Mouse (Mus musculus): ENCODE measurements around the gene Ift22. TPM values are rescaled to one million over a fixed set of nuclear protein-coding genes. Genes with fewer than 3 reads are reported as not detected.

Ift22 gene
- polyA plus RNA-seq, 1 experiment from 2014 or later = 35.9 TPM

DNA sequence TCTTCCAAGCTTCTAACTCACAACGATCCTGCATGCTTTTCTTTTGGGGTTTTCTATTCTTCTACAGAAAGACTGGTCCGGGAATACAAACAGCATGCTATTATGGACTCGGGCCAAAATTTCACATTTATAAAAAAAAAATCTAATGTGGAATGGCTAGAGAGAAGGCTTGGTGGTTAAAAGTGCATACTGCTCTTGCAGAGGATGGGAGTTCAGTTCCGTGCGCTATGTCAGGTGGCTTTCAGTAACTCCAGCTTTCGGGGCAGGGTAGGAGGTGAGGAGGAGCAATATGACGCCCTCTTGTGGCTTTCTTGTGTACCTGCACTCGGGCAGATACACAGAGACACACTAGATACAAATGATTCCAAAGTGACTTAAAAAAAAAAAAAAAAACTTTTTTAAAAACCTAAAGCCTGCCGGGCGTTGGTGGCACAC lies 12.4 kb upstream of the Ift22 start:
- Histone ChIP-seq H3K27me3 (ENCODE audit: control insufficient read depth, insufficient read depth, low read length) (no peaks in the 10 kb centered on the region), H3K9ac (ENCODE audit: low read length) (no peak overlapping the region), H3K4me2 (ENCODE audit: low read depth, low read length) (no peak overlapping the region), H3K4me1 (ENCODE audit: control insufficient read depth, insufficient read depth, low read length) (peaks cover 6% of the 10 kb centered on the region; the same call in 1 of the 2 replicates), H3K9me3 (replicated peaks; ENCODE audit: control insufficient read depth, low read length) (no peaks in the 10 kb centered on the region), H3K4me3 (ENCODE audit: low read length) (no peak overlapping the region), H3K36me3 (ENCODE audit: control insufficient read depth, insufficient read depth) (no peaks in the 10 kb centered on the region), H3K27ac (ENCODE audit: low read length) (no peak overlapping the region)
- 55% methylated on average over 10 of the region's 10 CpGs for WGBS
- no peak for ATAC-seq (replicated peaks; ENCODE audit: extremely low read depth, insufficient read depth, low FRiP score)

DNA sequence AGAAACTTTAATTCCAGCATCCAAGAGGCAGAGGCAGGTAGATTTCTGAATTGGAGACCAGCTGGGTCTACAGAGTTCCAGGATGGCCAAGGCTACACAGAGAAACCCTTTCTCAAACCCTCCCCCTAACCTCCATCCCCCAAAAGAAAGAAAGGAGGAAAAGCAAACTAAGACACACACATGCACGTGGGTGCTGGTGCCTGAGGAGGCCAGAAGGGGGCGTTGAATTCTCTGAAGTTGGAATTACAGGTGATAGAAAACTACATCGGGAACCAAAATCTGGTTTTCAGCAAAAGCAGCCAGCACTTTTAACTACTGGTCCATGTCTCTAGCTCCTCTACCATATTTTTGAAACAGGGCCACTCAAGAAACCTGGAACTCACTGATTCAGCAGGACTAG lies 3.3 kb upstream of the Ift22 start:
- no peak for ATAC-seq (replicated peaks; ENCODE audit: extremely low read depth, insufficient read depth, low FRiP score)
- WGBS = 60% methylated on average over 3 of the region's 3 CpGs
- Histone ChIP-seq H3K4me1 (ENCODE audit: control insufficient read depth, insufficient read depth, low read length) (peaks cover 15% of the 10 kb centered on the region), H3K36me3 (ENCODE audit: control insufficient read depth, insufficient read depth) (no peaks in the 10 kb centered on the region), H3K27me3 (ENCODE audit: control insufficient read depth, insufficient read depth, low read length) (no peaks in the 10 kb centered on the region), H3K4me2 (ENCODE audit: low read depth, low read length) (no peak overlapping the region), H3K4me3 (ENCODE audit: low read length) (no peak overlapping the region), H3K9me3 (replicated peaks; ENCODE audit: control insufficient read depth, low read length) (0 out of 2 replicates have a peak, but pooled peaks cover 2% of the 10 kb centered on the region), H3K9ac (ENCODE audit: low read length) (no peak overlapping the region), H3K27ac (ENCODE audit: low read length) (no peak overlapping the region)

DNA sequence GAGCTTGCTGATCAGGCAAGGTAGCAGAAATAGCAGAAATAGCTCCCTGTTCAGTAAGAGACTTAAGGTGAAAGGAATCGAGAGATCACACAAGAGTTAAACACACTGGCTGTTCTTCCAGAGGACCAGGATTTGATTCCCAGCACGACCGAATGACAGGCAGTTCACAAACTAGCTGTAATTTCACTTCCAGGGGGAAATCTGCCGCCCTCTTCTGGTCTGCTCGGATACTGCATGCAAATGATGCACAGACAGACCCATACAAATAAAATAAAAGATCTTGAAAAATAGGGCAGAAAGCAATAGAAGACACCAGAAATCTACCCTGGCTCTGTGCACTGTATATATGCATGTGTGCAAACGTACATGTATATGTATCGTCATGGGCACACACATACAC lies 2.3 kb upstream of the Ift22 start:
- Histone ChIP-seq H3K36me3 (ENCODE audit: control insufficient read depth, insufficient read depth) (no peaks in the 10 kb centered on the region), H3K4me3 (ENCODE audit: low read length) (no peak overlapping the region), H3K27ac (ENCODE audit: low read length) (no peak overlapping the region), H3K9ac (ENCODE audit: low read length) (no peak overlapping the region), H3K4me2 (ENCODE audit: low read depth, low read length) (no peak overlapping the region), H3K9me3 (replicated peaks; ENCODE audit: control insufficient read depth, low read length) (0 out of 2 replicates have a peak, but pooled peaks cover 2% of the 10 kb centered on the region), H3K27me3 (ENCODE audit: control insufficient read depth, insufficient read depth, low read length) (no peaks in the 10 kb centered on the region), H3K4me1 (ENCODE audit: control insufficient read depth, insufficient read depth, low read length) (peaks cover 8% of the 10 kb centered on the region)
- 46% methylated on average over 7 of the region's 7 CpGs for WGBS
- ATAC-seq (replicated peaks; ENCODE audit: extremely low read depth, insufficient read depth, low FRiP score) = no peak

GRCm38 (mm10) chr5:136907587-136907986 lies 363 bp upstream of the Ift22 start:
- Histone ChIP-seq H3K27ac (ENCODE audit: low read length) (no peak overlapping the region), H3K4me3 (ENCODE audit: low read length) (peak overlapping the region; percentile 87), H3K4me2 (ENCODE audit: low read depth, low read length) (peak overlapping the region; percentile 70), H3K4me1 (ENCODE audit: control insufficient read depth, insufficient read depth, low read length) (peaks cover 8% of the 10 kb centered on the region), H3K36me3 (ENCODE audit: control insufficient read depth, insufficient read depth) (peaks cover 4% of the 10 kb centered on the region; the same call in 1 of the 2 replicates), H3K27me3 (ENCODE audit: control insufficient read depth, insufficient read depth, low read length) (no peaks in the 10 kb centered on the region), H3K9me3 (replicated peaks; ENCODE audit: control insufficient read depth, low read length) (0 out of 2 replicates have a peak, but pooled peaks cover 2% of the 10 kb centered on the region), H3K9ac (ENCODE audit: low read length) (peak overlapping the region; percentile 66)
- 36% methylated on average over 9 of the region's 9 CpGs for WGBS
- no peak for ATAC-seq (replicated peaks; ENCODE audit: extremely low read depth, insufficient read depth, low FRiP score)

DNA sequence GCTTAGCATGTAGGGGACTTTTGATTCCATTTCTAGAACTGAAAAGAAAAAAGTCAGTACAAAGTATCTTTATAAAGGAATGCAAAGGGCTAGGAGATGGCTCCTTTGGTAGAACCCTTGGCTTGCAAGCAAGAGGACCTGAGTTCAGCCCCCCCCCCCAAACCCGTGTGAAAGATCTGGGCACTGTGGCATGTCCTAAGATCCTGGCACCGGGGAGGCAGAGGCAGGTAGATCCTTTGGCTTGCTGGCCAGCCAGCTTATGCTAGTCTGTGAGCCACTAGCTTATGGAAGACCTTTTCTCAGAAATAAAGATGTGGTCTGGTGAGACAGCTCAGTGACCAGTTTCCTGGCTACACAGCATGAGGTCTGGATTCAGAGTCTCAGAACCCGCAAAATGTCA lies 6.2 kb downstream of the Ift22 start:
- H3K4me3 ChIP-seq (ENCODE audit: low read length) = no peak overlapping the region
- 70% methylated on average over 3 of the region's 3 CpGs for WGBS
- H3K27me3 ChIP-seq (ENCODE audit: control insufficient read depth, insufficient read depth, low read length) = no peaks in the 10 kb centered on the region
- no peaks in the 10 kb centered on the region for H3K4me1 ChIP-seq (ENCODE audit: control insufficient read depth, insufficient read depth, low read length)
- no peaks in the 10 kb centered on the region for H3K9me3 ChIP-seq (replicated peaks; ENCODE audit: control insufficient read depth, low read length)
- H3K4me2 ChIP-seq (ENCODE audit: low read depth, low read length) = no peak overlapping the region
- no peak for ATAC-seq (replicated peaks; ENCODE audit: extremely low read depth, insufficient read depth, low FRiP score)
- H3K9ac ChIP-seq (ENCODE audit: low read length) = no peak overlapping the region
- H3K36me3 ChIP-seq (ENCODE audit: control insufficient read depth, insufficient read depth) = peaks cover 4% of the 10 kb centered on the region; the same call in 1 of the 2 replicates
- H3K27ac ChIP-seq (ENCODE audit: low read length) = no peak overlapping the region

GRCm38 (mm10) chr5:136917613-136918242 lies 9.8 kb downstream of the Ift22 start:
- Histone ChIP-seq H3K27me3 (ENCODE audit: control insufficient read depth, insufficient read depth, low read length) (no peaks in the 10 kb centered on the region), H3K27ac (ENCODE audit: low read length) (no peak overlapping the region), H3K36me3 (ENCODE audit: control insufficient read depth, insufficient read depth) (no peaks in the 10 kb centered on the region), H3K9ac (ENCODE audit: low read length) (no peak overlapping the region), H3K4me1 (ENCODE audit: control insufficient read depth, insufficient read depth, low read length) (peaks cover 5% of the 10 kb centered on the region), H3K9me3 (replicated peaks; ENCODE audit: control insufficient read depth, low read length) (no peaks in the 10 kb centered on the region), H3K4me2 (ENCODE audit: low read depth, low read length) (no peak overlapping the region), H3K4me3 (ENCODE audit: low read length) (no peak overlapping the region)
- WGBS = 95% methylated on average over 8 of the region's 8 CpGs
- ATAC-seq (replicated peaks; ENCODE audit: extremely low read depth, insufficient read depth, low FRiP score) = no peak

- H3K9ac ChIP-seq (ENCODE audit: low read length) = peak overlapping the region; percentile 79
- 2% methylated on average over 38 of the region's 38 CpGs for WGBS
Observed at GRCm38 (mm10) chr5:136918655-136919472, 10.9 kb downstream of the Ift22 start.

GRCm38 (mm10) chr5:136919546-136920301 lies 11.8 kb downstream of the Ift22 start:
- ATAC-seq (replicated peaks; ENCODE audit: extremely low read depth, insufficient read depth, low FRiP score) = no peak

More at GRCm38 (mm10) chr5:136918655-136919472, 10.9 kb downstream of the Ift22 start:
- peak; percentile 83 for ATAC-seq (replicated peaks; ENCODE audit: extremely low read depth, insufficient read depth, low FRiP score)
- Histone ChIP-seq H3K4me2 (ENCODE audit: low read depth, low read length) (peak overlapping the region; percentile 95), H3K9me3 (replicated peaks; ENCODE audit: control insufficient read depth, low read length) (no peaks in the 10 kb centered on the region), H3K27ac (ENCODE audit: low read length) (no peak overlapping the region), H3K27me3 (ENCODE audit: control insufficient read depth, insufficient read depth, low read length) (no peaks in the 10 kb centered on the region), H3K4me1 (ENCODE audit: control insufficient read depth, insufficient read depth, low read length) (peaks cover 5% of the 10 kb centered on the region), H3K36me3 (ENCODE audit: control insufficient read depth, insufficient read depth) (no peaks in the 10 kb centered on the region), H3K4me3 (ENCODE audit: low read length) (peak overlapping the region; percentile 71)

More at GRCm38 (mm10) chr5:136919546-136920301, 11.8 kb downstream of the Ift22 start:
- H3K4me1 ChIP-seq (ENCODE audit: control insufficient read depth, insufficient read depth, low read length) = peaks cover 5% of the 10 kb centered on the region
- WGBS = 20% methylated on average over 16 of the region's 18 CpGs
- no peaks in the 10 kb centered on the region for H3K9me3 ChIP-seq (replicated peaks; ENCODE audit: control insufficient read depth, low read length)
- H3K4me3 ChIP-seq (ENCODE audit: low read length) = peak overlapping the region; percentile 71
- H3K27me3 ChIP-seq (ENCODE audit: control insufficient read depth, insufficient read depth, low read length) = no peaks in the 10 kb centered on the region
- peak overlapping the region; percentile 95 for H3K4me2 ChIP-seq (ENCODE audit: low read depth, low read length)
- peak overlapping the region; percentile 79 for H3K9ac ChIP-seq (ENCODE audit: low read length)
- no peaks in the 10 kb centered on the region for H3K36me3 ChIP-seq (ENCODE audit: control insufficient read depth, insufficient read depth)
- no peak overlapping the region for H3K27ac ChIP-seq (ENCODE audit: low read length)

Data from heart, embryonic 16.5 days (tissue).